Mouse (Mus musculus): Measurements from ENCODE around the gene Mxd3. TPM values are rescaled to one million over a fixed set of nuclear protein-coding genes. Genes with fewer than 3 reads are reported as not detected.

The Mxd3 gene
- polyA plus RNA-seq, 1 experiment = not detected

DNA sequence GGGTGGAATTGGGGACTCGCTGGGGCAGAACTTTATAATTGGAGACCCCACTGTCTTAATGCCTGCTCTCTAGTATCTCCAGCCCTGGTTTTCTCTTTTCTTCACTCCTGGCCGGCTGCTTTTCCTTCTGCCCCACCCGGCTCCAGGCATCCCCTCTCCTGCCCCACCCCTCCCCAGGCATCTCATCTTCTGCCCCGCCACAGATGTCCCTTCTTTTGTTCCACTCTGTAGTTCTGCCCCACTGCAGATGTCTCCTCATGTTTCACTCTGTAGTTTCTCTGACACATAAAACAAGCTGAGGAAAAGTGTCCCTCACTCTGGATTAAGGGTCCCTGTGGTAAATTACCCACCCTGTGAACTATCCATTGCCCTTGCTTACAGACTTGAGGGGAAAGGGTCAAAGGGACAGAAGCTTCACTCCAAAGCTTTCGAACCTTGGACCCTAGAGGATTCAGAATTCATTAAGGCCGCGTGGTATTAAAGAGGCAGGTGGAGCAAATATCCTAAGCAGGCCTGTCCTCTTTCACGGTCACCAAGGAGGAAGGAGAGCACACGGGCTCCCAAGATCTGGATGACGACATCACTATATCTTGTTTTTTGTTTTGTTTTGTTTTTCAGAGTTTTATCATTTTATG lies 7.8 kb upstream of the Mxd3 start:
- Histone ChIP-seq H3K4me1 (ENCODE audit: control insufficient read depth, insufficient read depth, low read length) (no peaks in the 10 kb centered on the region), H3K4me3 (ENCODE audit: insufficient read depth, low read depth, low read length) (no peak overlapping the region), H3K27ac (ENCODE audit: insufficient read depth, low read depth, low read length) (no peak overlapping the region)
- WGBS = 76% methylated on average over 10 of the region's 10 CpGs
- TF ChIP-seq POLR2A (IDR thresholded peaks at IDR 0.05; ENCODE audit: insufficient read depth, low read depth, low read length) = no peak
- TF ChIP-seq CTCF (IDR thresholded peaks at IDR 0.05; ENCODE audit: insufficient read depth, low read depth, low read length) = no peak

- no peak overlapping the region for H3K27ac ChIP-seq (ENCODE audit: insufficient read depth, low read depth, low read length)
- no peaks in the 10 kb centered on the region for H3K4me1 ChIP-seq (ENCODE audit: control insufficient read depth, insufficient read depth, low read length)
- TF ChIP-seq CTCF (IDR thresholded peaks at IDR 0.05; ENCODE audit: insufficient read depth, low read depth, low read length) = no peak
- TF ChIP-seq POLR2A (IDR thresholded peaks at IDR 0.05; ENCODE audit: insufficient read depth, low read depth, low read length) = no peak
- 90% methylated on average over 4 of the region's 4 CpGs for WGBS
- no peak overlapping the region for H3K4me3 ChIP-seq (ENCODE audit: insufficient read depth, low read depth, low read length)
These were observed 6.1 kb upstream of the Mxd3 start for GRCm38 (mm10) chr13:55335701-55336100.

GRCm38 (mm10) chr13:55332331-55332730 lies 2.7 kb upstream of the Mxd3 start:
- Histone ChIP-seq H3K27ac (ENCODE audit: insufficient read depth, low read depth, low read length) (no peak overlapping the region), H3K4me3 (ENCODE audit: insufficient read depth, low read depth, low read length) (no peak overlapping the region), H3K4me1 (ENCODE audit: control insufficient read depth, insufficient read depth, low read length) (peaks cover 14% of the 10 kb centered on the region)
- TF ChIP-seq CTCF (IDR thresholded peaks at IDR 0.05; ENCODE audit: insufficient read depth, low read depth, low read length) = no peak
- TF ChIP-seq POLR2A (IDR thresholded peaks at IDR 0.05; ENCODE audit: insufficient read depth, low read depth, low read length) = no peak
- WGBS = 92% methylated on average over 3 of the region's 3 CpGs

DNA sequence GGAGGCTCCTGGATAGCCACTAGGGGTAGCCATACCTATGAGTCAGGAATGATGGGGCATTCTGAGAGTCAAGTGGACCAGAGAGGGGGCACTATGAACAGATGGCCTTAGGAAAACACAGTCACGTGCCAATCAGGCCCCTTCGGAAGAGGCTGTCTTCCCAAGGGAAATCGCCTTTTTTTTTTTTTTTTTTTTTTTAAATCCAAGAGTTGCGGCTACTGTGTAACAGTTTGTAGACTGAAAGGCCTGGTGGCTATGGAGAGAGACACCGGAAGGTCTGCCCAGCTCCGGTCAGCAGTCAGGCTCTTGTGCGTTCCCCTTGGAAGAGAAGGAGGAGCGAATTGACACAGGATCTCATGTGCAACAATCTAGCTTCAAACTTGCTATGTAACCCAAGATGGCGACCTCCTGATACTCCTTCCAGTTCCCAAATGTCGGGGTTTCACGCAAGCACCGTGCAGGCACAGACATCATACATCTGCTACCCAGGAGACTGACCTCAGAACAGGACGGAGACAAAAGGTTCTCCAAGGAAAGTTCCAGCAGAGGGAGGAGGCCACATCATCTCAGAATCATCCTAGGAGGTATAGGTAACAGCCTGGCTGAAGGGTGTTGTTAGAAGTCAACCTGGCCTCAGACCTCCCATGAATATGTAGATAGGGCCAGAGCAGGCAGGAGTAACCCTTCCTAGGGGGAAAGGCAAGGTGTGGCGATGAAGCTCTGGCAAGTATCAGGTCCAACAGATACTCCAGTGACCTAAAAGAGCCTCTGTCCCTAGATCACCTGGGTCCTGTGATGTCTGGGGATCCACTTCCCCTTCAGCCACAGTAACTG lies 1.2 kb upstream of the Mxd3 start:
- TF ChIP-seq CTCF (IDR thresholded peaks at IDR 0.05; ENCODE audit: insufficient read depth, low read depth, low read length) (no peak), POLR2A (IDR thresholded peaks at IDR 0.05; ENCODE audit: insufficient read depth, low read depth, low read length) (no peak)
- H3K4me3 ChIP-seq (ENCODE audit: insufficient read depth, low read depth, low read length) = peak overlapping the region; percentile 74
- no peak overlapping the region for H3K27ac ChIP-seq (ENCODE audit: insufficient read depth, low read depth, low read length)
- peaks cover 19% of the 10 kb centered on the region for H3K4me1 ChIP-seq (ENCODE audit: control insufficient read depth, insufficient read depth, low read length)
- 61% methylated on average over 14 of the region's 14 CpGs for WGBS

GRCm38 (mm10) chr13:55329109-55329682 lies 427 bp downstream of the Mxd3 start:
- Histone ChIP-seq H3K27ac (ENCODE audit: insufficient read depth, low read depth, low read length) (no peak overlapping the region), H3K4me3 (ENCODE audit: insufficient read depth, low read depth, low read length) (peak overlapping the region; percentile 45), H3K4me1 (ENCODE audit: control insufficient read depth, insufficient read depth, low read length) (peaks cover 19% of the 10 kb centered on the region)
- 1% methylated on average over 28 of the region's 29 CpGs for WGBS
- TF ChIP-seq POLR2A (IDR thresholded peaks at IDR 0.05; ENCODE audit: insufficient read depth, low read depth, low read length) = no peak
- TF ChIP-seq CTCF (IDR thresholded peaks at IDR 0.05; ENCODE audit: insufficient read depth, low read depth, low read length) = no peak

- 75% methylated on average over 4 of the region's 4 CpGs for WGBS
- Histone ChIP-seq H3K27ac (ENCODE audit: insufficient read depth, low read depth, low read length) (no peak overlapping the region), H3K4me3 (ENCODE audit: insufficient read depth, low read depth, low read length) (no peak overlapping the region), H3K4me1 (ENCODE audit: control insufficient read depth, insufficient read depth, low read length) (peaks cover 19% of the 10 kb centered on the region)
- TF ChIP-seq CTCF (IDR thresholded peaks at IDR 0.05; ENCODE audit: insufficient read depth, low read depth, low read length) (no peak), POLR2A (IDR thresholded peaks at IDR 0.05; ENCODE audit: insufficient read depth, low read depth, low read length) (no peak)
These were observed 982 bp downstream of the Mxd3 start for GRCm38 (mm10) chr13:55328641-55329040.

DNA sequence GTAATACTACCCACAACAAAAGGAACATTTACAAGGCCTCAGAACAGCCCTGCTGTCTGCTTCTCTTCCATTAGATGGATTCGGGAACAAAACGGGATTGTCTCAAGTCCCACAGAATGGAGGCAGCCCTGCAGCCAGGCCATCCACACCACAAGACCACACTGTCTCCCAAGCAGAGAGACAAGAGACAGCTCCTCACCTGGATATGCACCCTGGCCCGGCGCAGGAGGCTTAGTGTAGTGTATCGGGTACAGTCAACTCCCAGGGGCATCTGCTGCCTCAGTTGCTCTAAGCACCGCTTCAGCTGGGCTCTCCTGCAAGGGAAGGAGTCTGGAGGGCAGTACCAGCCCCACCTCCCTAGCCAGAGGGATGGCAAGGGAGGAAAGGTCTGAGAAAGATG lies 1.5 kb downstream of the Mxd3 start:
- no peak overlapping the region for H3K27ac ChIP-seq (ENCODE audit: insufficient read depth, low read depth, low read length)
- peaks cover 21% of the 10 kb centered on the region for H3K4me1 ChIP-seq (ENCODE audit: control insufficient read depth, insufficient read depth, low read length)
- TF ChIP-seq POLR2A (IDR thresholded peaks at IDR 0.05; ENCODE audit: insufficient read depth, low read depth, low read length) = no peak
- no peak overlapping the region for H3K4me3 ChIP-seq (ENCODE audit: insufficient read depth, low read depth, low read length)
- whole genome bisulfite sequencing = 84% methylated on average over 6 of the region's 6 CpGs

GRCm38 (mm10) chr13:55327633-55328032 lies 2.0 kb downstream of the Mxd3 start:
- Histone ChIP-seq H3K4me1 (ENCODE audit: control insufficient read depth, insufficient read depth, low read length) (peaks cover 25% of the 10 kb centered on the region), H3K4me3 (ENCODE audit: insufficient read depth, low read depth, low read length) (no peak overlapping the region), H3K27ac (ENCODE audit: insufficient read depth, low read depth, low read length) (peak overlapping the region; percentile 9; the same call in 1 of the 2 replicates)
- 1% methylated on average over 8 of the region's 8 CpGs for WGBS
- TF ChIP-seq CTCF (IDR thresholded peaks at IDR 0.05; ENCODE audit: insufficient read depth, low read depth, low read length) (peak; percentile 83), POLR2A (IDR thresholded peaks at IDR 0.05; ENCODE audit: insufficient read depth, low read depth, low read length) (no peak)

DNA sequence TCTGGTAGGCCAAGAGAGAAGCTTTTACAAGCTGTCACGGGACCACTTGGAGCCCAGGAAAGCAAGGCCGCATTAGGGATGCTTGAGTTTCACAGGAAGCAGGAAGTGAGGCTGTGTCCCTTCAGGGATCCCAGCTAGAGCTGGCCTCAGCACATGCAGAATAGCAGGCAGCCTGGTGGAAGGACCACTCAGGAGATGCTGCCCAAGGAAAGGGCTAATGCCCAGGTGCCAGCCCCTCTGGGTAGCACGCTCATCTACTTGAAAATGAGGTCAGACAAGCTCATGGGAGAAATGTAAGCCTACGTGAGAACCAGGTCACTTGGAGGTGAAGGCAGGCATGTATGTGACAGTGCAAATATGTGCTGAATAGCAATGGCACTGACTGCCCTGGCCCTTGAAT lies 2.5 kb downstream of the Mxd3 start:
- TF ChIP-seq POLR2A (IDR thresholded peaks at IDR 0.05; ENCODE audit: insufficient read depth, low read depth, low read length) (no peak), CTCF (IDR thresholded peaks at IDR 0.05; ENCODE audit: insufficient read depth, low read depth, low read length) (no peak)
- Histone ChIP-seq H3K4me1 (ENCODE audit: control insufficient read depth, insufficient read depth, low read length) (peaks cover 27% of the 10 kb centered on the region), H3K4me3 (ENCODE audit: insufficient read depth, low read depth, low read length) (no peak overlapping the region), H3K27ac (ENCODE audit: insufficient read depth, low read depth, low read length) (peak overlapping the region; percentile 9)
- WGBS = 41% methylated on average over 4 of the region's 4 CpGs

All from olfactory bulb, adult 2 months (tissue).